Mouse (Mus musculus) adrenal gland, postnatal 25 days (tissue): ENCODE results near the gene Frmd4a. TPM values are rescaled to one million over a fixed set of nuclear protein-coding genes. Genes with fewer than 3 reads are reported as not detected.

Experiments
- DNase-seq: peaks from one replicate; pipeline ENCODE4 v3.0.0; 2021; ENCODE audit warnings: mixed read lengths
- total RNA-seq: library from RNA; stranded (reverse); gene quantifications from 2 replicates; pipeline ENCODE4 v1.2.3, GENCODE M21; 2021

Frmd4a gene
- total RNA-seq, 1 experiment from 2014 or later, result 14.6 TPM

DNA sequence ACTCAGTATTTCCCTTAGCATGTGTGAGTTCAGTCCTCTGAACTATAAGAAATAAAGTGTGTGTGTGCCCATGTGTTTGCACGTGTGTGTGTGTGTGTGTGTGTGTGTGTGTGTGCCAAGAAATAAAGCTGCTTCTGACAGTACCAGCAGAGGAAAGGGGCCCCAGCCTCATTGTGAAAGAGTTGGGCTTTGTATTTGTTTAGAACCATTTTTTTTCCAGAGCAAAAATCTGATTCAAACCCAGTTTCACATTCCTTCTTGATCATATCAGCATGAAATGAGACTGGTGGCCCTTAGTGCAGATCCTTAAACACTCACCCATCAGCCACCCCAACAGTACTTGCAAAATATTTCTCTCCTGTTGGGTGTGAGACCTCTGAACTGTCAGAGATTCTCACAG is 382.2 kb downstream of the Frmd4a start:
- no peak for DNase-seq

DNA sequence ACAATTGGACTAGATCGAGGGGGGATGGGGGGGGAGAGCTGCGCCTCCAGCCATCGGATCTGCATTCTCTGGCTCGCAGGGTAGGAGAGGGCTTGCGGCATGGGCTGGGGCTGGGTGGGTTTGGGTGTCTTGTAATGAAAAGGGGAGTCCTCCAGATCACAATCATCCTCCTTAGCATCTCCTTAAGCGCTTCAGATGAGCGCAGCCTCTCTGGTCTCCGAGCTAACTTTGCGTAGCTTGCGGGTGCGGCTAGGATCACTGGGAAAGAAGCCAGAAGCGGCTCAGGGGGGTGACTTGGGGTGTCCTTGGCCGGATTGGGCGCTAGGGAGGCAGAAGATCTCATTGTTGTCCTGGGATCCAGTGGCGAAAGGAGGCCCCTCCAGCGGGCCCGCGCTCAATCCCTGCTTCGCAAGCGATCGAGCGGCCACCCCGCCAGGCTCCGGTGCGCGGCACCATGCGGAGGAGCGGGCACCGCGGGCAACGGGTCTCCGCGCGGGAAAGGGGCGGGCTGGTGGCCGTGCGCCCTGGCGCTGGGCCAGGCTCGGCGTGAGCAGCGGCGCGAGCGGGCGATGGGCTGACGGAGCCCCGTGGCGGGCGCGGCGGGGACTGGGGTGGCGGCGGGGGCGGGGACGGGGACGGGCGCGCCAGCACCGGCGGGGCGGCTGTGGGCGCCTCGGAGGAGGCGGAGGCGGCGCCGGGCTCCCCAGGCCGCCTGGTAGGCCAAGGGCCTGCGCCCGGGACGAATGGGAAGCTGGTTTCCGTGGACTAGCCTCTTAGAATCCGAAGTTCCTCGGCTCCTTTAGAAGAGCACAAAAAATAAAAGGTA is 383.5 kb downstream of the Frmd4a start:
- peak; percentile 69 for DNase-seq

DNA sequence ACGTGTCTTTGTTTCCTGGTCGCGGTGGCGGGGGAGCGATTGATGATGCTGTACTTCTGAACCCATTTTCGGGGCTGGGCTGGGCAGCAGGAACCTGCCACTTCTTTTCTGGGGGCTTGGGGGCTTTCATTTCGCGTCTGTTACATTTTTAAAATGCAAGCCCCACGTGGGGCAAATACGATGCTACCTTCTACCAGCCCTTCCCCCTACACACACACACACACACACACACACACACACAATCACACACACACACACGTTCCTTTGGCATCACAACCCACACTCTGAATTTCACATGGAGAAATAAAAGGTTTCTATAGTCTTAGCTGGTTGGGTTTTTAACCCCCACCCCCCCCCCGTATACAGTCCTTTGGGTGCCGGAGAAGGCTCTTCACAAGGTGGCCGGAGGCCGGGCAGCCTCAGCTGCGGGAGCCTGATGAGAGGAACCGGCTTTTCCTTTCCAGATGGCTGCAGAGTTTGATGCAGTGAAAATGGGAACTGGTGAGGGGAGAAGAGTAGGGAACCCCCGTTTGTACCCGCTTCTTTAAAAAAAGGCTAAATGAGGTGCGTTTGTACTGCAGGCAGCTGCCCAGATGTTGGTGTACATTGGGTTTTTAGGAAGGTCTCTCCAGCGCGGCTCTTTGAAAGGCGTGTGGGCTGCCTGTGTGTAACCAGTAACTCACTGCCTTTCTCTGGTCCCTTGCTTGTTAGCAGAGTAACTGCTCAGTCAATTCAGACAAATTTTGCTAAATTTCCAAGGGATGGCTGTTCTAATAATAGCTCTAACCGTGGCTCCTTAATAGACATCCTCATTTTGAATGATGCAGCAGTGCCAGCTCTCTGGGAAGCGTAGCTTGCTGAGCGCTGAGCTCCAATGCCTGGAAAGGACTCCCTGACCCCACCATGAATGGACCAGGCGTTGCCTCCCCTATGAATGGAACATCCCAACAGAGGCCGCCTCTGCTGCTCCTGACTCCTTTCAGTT is 384.4 kb downstream of the Frmd4a start:
- DNase-seq, result peak; percentile 17

DNA sequence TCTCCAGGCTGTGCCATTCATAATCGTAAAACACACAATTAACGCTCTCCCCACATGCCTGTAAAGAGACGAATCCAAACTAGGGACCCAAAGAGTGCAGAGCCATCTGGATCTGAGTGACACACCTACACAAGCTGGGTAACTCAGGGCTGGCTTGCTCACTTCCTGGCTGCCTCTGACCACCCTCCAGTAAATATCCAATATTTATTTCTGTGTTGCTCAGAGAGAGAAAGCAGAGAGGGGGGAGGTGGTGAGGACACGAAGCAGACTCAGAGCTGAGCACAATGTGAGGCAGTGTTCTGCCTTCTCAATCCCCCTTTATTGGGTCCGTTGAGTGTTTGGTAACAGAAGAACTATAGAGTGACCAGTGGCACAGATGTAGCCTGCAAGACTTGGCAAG is 389.5 kb downstream of the Frmd4a start:
- DNase-seq, result no peak

DNA sequence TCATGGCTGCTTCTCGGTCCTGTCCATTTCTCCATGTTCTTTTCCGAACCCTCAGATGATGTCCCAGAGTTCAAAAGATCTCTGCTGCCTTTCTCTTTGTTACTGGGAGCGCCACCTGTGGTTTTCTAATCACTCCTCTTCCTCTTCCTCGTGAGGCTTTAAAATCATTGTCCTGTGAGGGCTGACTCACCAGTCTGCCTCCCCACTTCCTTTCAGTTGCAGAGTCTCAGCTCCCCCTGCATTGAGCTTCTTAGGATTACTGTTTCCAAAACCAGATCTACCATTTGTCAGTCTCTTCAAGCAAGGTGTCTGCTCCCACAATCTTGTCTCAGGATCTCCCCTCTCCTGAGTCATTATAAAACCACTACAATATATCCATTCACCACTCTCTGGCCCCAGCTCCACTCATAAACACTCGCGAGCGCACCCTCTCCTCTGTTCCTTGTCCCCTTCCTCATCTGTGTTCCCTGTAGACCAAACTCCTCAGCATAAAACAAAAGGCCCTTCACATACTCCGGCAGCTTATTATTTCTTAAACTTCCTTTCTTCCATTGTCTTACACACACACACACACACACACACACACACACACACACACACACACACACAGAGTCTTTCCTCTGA is 392.4 kb downstream of the Frmd4a start:
- no peak for DNase-seq

DNA sequence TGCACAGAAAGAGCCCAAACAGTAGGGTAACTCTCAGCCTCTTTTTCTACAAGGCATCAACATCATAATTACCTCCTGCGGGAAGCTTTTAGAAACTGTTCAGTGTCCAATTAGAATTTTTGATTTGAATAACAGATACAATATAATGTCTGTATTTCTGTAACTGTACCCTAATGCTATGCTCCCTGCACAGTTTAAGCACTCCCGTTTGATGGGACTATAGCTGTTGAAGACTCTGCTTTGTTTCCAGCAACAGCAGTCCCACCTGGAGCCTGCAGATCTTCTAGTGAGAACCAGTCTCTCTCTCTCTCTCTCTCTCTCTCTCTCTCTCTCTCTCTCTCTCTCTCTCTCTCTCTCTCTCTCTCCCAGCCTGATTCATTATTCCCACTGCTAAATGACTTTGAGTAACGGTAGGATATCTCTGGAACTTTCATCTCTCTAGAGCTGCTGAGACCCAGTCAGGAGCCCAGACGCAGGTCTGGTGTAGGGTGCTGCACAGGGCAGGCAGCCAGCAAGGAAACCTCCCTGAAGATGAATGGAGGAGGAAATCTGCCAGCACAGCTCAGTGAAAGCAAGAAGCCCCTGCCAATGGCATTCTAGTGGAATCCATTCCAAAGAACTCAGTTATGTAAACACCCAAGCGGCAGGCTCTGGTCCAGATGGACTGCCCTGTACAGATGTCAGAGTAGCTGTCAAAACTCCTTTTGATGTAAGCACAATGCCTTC is 395.5 kb downstream of the Frmd4a start:
- DNase-seq, result peak; percentile 36

DNA sequence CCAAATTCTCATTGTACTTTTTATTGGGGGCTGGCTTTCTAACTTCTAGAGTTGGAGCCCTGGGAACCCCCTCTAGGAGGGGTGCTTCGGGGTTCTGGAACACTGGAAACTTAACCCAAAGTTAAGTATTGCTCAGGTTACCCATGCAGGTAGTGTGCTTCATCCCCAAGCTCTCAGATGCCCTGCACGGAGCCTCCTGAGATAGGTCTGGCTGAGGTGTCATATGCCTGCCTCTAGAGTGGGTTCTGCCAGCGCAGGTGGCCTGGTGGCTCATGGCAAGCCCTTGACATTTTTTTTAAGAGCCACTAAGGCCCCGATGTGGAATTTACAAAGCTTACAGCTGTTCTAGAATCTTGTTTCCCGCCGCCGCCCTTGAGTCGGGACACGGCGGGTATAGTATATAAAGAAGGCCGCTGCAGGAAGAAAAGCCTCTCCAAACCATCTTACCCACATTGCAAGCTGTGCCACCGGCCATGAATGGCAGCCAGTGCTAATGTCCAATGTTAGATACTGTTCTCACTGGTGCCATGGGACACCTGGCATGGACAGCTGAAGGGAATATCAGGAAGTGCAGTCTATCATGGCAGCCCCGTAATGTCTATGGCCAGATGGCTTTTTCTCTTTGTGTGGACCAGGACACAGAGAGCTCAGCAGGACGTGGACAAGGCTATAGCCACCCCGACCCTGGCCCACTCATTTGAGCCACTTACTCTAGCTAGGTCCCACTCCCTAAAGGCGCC is 396.2 kb downstream of the Frmd4a start:
- no peak for DNase-seq

DNA sequence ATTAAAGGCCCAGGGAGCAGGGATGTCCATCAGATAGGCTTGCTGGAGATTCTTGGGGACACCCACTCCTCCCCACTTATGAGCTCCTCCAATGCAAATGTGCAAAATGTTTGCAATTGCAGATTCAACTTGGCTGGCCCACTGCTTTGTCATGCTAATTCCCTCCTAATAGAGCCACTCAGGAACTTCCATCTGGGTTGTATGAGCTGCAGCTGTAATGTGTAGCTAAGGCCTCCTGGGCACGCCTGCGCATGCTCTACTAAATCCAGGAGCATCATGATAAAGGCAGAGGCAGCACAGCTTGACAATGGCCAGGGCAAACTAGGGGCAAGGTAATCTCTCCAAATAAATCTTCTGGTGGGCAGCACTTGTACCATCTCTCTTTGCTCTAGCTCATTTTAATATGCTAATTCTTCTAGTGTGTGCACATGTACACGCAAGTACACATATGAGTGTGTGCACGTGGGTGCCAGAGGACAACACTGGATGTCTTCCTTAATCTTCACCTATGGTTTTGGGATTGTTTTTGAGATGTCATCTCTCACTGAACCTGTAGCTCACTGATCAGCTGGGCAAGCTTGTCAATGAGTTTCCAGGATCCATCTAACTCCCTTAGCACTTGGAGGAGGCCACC is 403.3 kb downstream of the Frmd4a start:
- no peak for DNase-seq

DNA sequence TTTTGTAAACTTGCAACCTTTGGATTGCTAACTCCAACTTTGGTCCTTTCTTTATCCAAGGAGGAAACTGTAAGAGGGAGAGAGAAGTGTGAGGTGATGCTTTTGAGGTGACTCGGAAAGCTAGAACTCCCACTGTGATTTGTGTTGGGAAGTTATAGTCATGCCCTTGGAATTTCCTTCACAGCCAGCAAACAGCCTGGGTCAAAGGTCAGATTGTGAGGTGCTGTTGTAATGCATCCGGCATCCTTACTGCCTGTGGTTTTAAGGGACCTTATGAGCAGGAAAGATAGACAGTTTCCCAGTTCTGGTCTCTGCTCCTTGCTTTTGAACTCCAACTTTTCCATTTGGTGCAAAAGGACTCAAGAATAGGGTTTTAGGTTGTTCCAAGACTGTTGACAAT is 404.2 kb downstream of the Frmd4a start:
- no peak for DNase-seq

DNA sequence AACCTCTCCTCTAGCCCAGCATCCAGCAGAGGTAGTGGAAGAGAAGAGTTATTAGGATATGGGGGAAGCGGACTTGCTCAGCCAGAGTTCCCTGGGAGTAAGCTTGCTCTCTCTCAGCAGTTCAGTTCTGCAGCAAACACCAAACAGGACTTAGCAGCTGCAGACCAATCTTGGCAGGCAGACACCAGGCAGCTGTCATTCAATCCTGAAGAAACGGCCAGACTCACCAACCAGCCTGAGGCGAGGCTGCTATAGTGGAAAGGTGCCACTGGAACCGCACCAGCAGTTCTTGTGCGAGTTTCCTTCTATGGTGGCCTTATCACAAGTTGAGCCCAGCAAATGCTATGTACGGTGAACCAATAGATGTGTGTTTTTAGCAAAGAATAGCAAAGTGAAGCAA is 406.4 kb downstream of the Frmd4a start:
- no peak for DNase-seq

DNA sequence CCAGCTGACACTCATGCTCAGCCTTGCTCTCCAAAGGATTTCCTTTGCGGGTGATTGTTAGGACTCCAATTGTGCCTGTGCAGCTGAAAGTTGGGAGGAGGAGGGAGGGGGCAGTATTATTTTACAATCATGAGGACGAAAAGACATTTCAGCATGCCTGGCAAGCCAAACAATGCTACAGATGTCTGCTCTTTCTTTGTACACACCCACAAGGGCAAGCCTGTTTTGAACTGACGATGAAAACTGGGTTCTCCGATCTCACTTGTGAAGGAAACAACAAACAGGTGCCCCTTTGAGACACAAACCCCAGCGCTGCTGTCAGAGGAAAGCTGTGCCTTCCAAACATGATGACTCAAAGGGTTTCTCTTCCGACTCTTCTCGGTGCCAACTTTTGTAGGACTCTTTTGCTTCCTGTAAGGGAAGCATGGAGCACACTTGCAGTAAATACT is 410.9 kb downstream of the Frmd4a start:
- DNase-seq, result no peak

DNA sequence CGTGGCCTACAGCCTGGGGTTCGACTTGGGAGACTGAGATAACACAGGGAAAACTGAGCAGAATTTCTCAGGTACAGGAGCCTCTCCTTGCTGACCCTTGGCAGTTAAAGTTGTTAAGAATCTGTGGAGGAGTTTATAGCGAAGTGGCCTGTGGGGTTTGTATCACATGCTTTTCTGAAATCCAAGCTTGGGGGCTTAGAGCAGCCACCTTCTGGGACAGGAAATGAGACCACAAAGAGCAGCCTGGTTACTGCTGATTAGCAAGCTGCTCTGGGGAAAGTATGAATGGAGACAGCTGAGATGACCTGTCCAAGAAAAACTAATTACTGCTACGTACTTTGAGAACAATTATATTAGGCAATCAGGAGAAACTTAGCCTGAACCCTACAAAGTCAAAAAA is 415.6 kb downstream of the Frmd4a start:
- DNase-seq, result no peak

DNA sequence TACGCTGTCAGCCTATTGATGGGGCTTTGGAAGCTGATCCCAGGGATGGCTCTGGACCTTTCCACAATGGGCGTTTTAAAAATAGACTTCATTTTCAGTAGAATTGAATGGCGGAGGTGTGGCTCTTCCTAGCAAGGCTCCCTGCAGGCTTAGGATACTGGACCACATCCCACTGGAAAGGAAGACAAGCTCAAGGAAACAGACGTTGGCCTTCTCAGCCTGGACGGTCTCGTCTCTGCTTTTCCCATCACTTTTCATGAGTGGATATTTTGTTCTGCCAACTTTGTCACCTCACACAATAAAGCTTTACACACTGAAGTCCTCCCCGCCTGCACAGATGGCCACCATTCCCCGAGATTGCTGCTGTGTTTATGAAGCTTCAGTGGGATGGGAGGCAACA is 417.5 kb downstream of the Frmd4a start:
- DNase-seq, result no peak

DNA sequence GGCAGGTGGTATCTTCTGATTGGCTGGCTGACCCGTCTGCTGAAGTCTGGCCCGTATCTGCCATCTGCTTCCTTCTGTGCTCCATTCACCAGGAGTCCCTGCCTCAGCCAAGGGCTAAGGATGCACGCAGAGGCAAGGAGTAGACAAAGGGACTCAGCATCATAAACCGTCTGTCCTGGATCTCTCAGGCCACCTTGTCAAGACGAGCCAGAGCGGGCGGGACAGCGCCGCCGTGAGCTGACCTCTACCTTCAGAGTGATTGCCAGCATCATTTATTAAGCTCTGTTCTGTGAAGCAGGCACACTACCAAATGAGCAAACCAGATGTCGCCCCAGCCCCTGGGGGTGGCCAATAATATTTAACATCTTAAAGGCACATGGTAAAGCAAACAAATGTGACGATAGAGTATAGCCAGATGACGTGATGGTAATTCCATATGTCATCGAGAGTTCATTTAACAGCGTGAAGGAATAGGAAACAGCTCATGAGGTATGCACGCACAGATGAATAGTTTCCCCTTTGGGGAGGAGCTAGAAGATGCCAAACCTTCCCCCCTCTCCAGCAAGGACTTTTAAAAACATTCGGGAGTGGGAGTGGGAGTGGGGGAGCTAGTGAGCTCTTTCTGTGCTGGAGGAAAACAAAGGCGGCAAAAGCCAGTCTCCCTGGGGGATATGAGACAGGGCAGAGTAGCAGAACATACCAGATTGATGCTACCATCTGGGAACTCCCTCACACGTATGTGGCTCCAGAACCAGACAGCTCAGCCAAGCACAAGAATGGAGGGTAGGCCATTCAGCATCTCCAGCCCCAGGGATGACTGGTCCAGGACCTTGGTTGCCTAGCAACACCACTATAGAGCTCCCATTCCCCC is 419.1 kb downstream of the Frmd4a start:
- DNase-seq, result no peak

DNA sequence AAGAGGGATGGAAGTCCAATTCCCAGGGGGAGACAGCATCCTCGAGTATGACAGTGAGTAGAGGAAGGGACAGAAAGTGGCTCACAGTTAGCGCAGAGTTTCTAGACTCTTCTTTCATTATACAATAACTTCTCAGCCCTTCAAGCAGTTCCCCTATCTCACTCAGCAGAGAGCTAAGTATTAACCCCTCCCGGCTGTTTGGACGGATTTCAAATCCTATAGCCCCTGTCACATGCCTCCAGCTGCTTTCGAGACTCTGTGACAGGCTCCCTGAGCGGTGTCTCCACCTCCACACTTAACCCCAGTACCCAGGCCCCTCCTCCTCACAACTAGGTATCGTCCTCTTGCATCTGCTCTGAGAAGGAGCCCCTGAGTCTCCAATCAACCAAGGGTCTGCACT is 421.2 kb downstream of the Frmd4a start:
- no peak for DNase-seq

DNA sequence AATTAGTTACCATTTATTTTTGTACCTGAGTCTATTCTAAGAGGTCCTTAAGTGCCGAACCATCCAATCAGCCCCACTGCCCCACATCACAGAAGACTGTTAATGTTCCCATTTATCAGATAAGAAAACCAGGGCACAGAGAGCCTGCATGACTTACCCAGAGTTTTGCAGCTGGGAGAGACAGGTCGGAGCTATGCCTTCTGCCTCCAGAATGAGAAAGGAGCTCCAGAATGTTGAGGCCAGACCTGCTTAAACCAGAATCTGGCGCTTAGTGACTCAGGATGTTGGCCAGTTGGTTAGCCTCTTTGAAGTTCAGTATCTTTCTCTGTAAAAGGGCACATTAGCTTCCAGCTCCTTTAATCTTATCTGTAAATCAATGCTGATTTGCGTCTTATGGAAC is 422.4 kb downstream of the Frmd4a start:
- no peak for DNase-seq

DNA sequence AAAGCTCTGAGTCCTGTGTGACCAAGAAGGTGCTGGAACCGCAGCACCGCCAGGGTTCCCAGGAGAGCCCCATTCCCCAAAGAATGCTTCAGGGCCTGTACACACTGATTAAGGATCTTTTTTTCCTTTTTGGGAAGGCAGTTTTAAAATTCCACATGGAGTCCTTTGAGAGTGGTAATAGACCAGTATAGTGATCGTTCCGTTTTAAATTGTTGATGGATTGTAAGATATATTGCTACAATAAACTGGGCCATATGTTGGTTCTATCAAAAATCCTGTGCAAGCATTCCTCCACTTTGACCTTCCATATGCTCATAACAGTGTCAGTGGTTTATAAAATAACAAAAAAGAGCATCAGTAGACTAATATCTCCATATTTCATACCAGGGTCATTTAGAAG is 424.3 kb downstream of the Frmd4a start:
- DNase-seq, result no peak

DNA sequence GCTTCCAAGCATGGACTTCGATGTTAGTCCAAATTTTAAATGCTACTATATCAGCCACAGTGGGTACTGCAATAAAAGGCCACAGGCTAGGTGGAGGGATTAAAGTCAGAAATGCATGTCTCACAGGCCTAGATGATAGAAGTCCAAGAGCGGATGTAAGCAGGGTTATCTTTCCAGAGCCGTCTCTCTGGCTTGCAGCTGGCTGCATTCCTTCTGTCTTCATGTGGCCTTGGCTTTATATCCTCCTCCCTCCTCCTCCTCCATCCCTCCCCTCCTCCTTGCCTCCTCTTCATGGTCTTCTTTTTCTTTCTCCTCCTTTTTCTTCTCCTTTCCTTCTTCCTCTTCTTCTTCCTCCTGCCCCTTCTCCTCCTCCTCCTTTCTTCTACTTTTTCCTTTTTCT is 427.2 kb downstream of the Frmd4a start:
- DNase-seq, result no peak

DNA sequence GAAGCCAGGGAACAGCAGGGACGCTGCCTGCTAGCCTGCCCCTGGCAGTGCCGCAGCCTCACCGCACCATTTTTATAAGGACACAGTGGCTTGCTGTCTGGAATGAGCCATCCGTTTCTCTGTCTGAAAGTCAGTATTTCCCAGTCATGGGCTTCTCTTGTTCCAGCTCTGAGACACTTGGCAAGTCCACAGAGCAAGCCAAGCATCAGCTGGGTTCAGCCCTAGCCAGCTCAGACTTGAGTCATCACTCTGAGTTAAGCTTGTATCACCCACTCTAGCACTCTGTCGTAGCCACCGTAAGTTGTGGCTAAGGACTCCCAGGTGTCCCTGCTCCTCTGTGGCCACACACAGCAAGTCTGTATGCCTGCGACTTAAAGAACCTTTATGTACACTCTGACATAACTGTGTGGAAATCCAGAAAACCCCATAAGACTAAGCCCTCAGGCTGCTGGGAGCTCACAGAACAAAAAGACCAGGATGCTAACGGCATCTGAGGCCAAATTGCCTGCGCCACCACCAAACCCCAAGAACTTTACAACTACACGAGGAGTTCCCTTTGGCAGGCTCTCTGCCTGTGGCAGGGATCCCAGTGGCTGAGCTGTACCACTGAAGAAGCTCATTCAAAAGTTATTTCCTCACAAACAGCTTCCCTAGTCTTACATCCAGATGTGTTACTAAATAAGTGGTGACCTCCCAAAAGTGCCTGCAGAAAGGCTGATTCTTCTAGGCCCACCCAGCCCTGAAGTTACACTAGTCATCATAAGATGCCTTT is 428.3 kb downstream of the Frmd4a start:
- peak; percentile 19 for DNase-seq
